Mouse (Mus musculus): ENCODE results near the gene Gm17657.
A peak's percentile ranks its signal among the peaks of the same experiment; 100 is the strongest.

Gene Gm17657

GRCm38 (mm10) chr17:29549543-29550428, at the start of gene Gm17657, which contains the start of gene Tbc1d22b:
Gene Gm17657, minus strand, starts transcription at chr17:29549638.
Gene Tbc1d22b, plus strand, starts transcription at chr17:29549785.
- DNase-seq, result peak; percentile 100

DNA sequence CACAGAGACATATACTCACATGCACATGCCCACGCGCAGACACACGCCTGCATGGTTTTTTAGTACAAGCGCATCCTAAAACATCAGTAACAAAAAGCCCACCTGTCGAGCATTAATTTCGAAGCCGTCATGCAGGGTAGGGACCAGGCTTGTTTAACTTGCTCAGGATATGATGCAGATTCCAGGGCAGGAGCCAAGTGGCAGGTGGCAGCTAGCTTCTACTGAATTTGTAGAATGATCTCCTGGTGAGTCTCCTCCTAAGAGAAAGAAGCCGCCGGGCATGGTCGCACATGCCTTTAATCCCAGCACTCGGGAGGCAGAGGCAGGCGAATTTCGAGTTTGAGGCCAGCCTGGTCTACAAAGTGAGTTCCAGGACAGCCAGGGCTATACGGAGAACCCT, 49.6 kb upstream of the Gm17657 start:
- no peak for DNase-seq

DNA sequence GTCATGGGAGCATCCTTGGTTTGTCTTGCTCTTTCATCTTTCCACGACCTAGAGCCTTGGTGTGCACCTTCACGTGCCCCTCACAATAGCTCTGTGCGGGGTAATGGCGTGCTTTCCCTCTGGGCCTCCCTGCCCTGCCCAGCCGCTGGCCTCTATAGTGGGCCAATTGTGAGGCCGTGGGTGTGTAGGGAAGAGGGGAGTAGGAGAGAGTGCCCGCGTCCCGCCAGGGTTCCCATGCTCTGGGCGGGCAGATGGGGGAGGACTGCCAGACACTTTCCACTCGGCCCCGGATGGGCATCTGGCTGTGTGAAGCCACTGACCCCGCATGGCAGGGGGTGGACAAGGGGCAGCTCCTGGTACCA, 47.3 kb upstream of the Gm17657 start:
- peak; percentile 91 for DNase-seq

DNA sequence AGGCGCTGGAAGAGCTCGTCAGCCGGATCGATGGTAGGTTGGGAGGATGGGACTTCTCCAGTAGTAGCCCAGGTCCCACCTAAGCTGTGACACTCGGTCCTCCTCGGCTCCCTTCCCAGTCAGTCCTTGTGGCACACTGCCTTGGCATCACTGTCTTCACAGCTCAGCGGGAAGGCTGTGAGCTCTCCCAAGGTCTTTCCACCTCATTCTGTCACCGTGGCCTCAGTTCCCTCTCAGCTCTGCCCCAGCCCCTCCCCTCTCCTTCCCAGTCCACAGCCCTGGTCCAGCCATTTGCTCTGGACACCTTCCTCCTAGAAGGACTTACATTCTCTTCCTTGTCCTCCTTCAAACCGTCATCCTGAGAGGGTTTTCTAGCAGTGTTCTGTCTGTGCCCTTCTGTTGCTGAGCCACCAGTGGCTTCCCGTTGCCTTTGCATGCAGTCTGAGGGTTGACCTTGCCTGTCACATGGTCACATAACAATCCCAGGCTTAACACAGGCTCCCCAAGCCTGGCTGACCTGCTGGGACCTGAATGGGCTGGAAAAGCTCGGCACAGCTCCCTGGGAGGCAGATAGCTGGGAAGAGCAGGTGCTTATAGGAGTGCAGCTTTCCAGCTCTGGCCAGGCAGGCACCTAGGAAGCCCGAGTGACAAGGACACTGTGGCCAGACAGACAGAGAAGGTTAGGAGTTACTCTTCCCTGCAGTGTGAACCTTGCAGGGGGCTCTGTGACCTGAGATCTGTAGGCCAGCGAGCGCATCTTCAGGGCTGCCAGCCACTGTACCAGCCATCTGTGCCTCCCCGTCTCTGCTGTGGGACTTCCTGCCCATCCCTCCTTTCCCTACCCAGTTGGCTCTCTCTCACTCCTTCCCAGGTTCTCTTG, 46.7 kb upstream of the Gm17657 start:
- peak; percentile 93 for DNase-seq

DNA sequence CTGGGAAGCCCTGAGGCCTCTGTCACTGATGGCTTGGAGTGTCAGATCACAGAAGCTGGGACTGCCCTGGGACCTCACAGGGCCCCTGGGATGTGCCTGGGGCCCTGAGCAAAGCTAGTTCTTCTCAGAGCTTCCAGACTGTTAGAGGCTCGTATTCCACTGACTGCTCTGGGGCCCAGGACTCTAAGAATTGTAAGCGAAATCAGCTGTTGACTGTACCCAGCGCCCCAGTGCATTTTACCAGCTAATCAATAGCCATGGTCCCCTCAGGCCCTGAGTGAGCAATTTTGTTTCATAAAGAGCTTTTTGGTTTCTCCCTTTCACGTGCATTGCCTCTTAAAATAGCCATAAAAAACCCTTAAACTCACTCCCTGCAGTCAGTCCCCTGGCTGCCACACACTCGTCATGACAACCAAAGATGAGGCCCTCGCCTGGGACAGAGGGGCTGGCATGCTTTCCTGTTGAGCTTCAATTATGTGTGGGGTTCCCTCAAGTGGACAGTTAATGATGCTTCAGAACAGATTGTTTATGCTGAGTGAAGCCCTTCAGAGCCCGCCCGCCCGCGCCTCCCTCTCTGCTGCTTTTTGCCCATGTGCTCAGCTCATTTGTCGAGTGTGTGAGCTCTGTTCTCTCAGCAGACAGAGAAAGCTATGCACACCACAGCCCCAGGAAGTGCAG, 39.9 kb upstream of the Gm17657 start:
- DNase-seq, result no peak

DNA sequence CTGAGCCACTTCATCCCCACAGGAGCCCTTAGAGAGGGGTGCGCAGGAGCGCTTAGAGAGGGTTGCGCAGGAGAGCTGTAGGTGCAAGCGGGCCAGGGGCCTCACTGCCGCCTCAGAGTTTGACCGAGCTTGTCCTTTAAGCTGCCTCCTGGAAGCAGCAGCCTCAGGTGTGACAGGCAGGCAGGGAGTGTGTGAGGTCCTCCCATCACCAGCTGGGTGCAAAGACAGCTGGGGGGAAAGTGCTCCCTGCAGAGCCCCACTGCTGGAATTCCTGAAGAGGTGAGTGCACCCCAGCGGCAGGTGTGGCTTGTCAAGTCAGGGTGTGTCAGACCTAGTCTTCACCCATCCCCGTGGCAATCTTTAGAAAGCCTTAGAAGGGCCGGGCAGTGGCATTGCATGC, 37.5 kb upstream of the Gm17657 start:
- no peak for DNase-seq

GRCm38 (mm10) chr17:29585446-29585845, 36.0 kb upstream of the Gm17657 start:
- DNase-seq, result no peak

DNA sequence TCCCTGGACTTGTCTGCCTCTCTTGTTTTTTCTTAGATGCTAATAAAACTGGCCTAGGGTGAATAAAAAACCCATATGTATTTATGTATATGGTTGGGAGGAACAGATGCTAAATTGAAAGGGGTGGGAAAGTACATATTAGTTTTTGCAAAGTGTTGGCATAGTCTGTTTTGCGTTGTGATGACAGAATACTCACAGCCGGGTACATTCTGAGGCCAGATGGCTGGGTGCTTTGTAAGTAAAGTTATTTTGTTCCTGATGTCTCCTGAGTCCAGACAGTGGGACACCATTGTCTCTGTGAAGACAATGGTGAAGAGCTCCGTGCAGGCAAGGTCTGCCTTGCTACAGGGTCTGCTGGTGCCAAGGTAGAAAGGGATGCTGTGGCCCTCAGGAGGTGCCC, 35.3 kb upstream of the Gm17657 start:
- no peak for DNase-seq

DNA sequence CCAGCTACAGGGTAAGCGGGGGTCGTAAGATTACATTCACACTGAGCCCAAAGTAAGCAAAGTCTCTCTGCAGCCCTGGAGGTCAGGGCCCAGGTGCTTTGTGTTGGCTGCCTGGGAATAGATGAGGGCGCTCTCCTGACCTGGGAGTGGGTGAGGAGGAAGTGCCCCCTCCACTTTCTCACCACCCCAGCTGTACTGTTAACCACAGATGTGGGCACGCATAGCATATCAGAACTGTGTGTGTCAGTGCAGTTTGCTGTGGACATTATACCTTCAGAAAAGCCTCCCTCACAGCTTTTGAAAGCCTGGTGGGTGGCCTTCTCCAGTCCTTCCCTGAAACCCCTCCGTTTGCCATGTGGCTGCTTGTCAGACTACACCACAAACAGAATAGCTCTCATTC, 34.9 kb upstream of the Gm17657 start:
- no peak for DNase-seq

DNA sequence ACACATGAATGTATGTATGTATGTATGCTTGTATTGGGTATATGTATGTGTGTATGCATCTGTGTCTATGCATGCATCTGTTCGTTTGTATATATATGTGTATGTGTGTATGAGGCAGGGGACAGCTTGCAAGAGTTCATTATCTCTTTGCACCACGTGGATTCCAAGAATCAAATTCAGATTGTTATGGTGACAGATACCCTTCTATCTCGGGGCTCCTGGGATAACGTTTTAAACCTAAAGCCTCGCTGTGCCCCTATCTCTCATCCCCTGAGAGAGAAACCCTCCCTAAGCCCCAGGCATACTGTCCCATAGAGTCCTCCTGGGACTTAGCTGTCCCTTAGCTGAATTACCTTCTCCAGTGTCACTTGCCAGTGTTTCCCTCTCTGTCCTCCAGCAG, 34.1 kb upstream of the Gm17657 start:
- DNase-seq, result no peak

DNA sequence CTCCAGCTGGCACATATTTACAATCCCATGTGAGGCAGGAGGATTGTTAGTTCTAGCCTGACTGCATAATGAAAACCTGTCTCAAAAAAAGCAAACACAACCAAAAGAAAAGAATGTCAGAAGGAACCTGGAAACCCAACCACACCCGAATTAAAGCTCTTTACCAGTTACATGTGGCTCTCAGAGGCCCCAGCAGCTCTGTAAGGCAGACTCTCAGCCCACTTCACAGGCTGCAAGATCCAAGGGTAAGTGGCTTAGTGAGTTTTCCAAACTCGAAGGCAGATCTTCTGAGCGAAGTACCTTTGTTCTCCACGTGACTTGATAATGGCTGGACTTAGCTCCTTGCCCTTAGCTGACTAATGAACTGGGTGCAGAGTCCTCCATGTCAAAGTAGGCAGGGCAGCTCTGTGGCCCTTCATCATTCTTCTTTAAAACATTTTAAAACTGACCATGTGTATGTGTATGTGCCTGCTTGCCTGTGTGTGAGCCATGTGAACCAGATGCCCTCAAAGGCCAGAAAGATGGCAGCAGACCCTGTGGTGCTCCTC, 30.2 kb upstream of the Gm17657 start:
- DNase-seq, result no peak

- DNase-seq, result no peak
Measured at GRCm38 (mm10) chr17:29569831-29570230, 20.4 kb upstream of the Gm17657 start.

GRCm38 (mm10) chr17:29568435-29568834, 19.0 kb upstream of the Gm17657 start:
- no peak for DNase-seq

DNA sequence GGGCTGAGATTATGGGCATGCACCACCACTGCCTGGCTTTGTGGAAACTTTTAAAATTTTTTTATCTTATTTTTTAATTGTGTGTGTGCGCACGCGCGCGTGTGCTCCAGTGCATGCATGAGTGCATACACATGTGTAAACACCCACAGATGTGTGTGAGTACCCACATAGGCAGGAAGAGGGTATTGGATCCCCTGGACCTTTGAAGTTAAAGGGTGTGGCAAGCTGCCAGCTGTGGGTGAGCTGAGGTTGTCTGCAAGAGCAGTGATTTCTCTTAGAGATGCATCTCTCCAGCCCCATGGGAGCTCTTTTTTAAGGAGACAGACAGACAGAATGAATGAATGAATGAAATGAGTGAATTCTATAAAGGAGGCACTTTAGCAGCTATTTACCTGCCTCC, 16.1 kb upstream of the Gm17657 start:
- DNase-seq, result no peak

DNA sequence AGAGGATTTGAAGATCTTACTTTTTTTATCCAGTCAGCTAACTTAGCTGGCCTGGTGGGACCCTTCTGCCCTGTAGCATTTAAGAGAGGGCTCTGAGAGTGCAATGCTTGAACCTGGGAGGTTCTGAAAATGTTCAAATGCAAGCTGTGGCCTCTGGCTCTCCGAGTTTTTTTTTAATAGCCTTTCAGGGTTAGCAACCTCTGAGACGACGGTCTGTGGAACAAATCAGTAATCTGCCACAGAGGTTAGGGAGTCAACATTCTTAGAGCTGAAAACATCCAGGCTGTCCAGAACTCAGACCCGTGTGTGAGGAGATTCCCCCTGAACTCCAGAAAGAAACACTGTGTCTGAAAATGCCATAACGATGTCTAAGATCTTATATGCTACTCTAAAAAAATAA, 9.0 kb upstream of the Gm17657 start:
- DNase-seq, result no peak

GRCm38 (mm10) chr17:29556893-29557292, 7.5 kb upstream of the Gm17657 start:
- no peak for DNase-seq

- DNase-seq, result no peak
Measured at GRCm38 (mm10) chr17:29556456-29556855, 7.0 kb upstream of the Gm17657 start.

GRCm38 (mm10) chr17:29554176-29554575, 4.7 kb upstream of the Gm17657 start:
- no peak for DNase-seq

- no peak for DNase-seq
Measured at GRCm38 (mm10) chr17:29552162-29552732, 2.8 kb upstream of the Gm17657 start, which contains the start of gene Tmem217. Gene Tmem217, minus strand, starts transcription at chr17:29552385.

- no peak for DNase-seq
Measured at GRCm38 (mm10) chr17:29551019-29551418, 1.6 kb upstream of the Gm17657 start.

GRCm38 (mm10) chr17:29548994-29549393, 444 bp downstream of the Gm17657 start:
- DNase-seq, result no peak

DNA sequence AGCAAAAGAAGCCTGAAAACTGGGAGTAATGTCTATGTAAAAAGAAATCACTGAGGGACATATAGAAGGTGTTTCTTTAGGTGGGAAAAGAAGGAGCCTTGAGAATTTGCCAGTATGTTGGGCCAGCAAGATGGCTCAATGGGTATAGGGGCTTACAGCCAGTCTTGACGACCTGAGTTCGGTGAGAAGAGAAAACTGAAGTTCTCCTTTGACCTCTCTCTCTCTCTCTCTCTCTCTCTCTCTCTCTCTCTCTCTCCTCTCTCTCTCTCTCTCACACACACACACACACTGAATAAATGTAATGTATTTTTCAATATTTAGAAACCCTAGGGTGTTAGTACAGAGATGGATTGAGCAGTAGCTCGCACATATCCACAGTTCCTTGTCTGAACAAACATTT, 944 bp downstream of the Gm17657 start:
- no peak for DNase-seq

- no peak for DNase-seq
Measured at GRCm38 (mm10) chr17:29545241-29545640, 4.2 kb downstream of the Gm17657 start.

All from heart, adult 11 months (tissue).